Mouse (Mus musculus) right cerebral cortex, postnatal 25 days (tissue): ENCODE results near the gene Wdcp.
"Not testable (repeated sequence)": the region's sequence is repeated elsewhere in the genome, so short reads cannot be mapped to it uniquely, and the experiment has no call there.

ENCODE experiments used
- DNase-seq: peaks from one replicate; pipeline ENCODE4 v3.0.0; 2022

The Wdcp gene

GRCm38 (mm10) chr12:4842890-4843597 is at the start of gene Wdcp:
Wdcp (plus strand) TSS chr12:4843303.
- peak; percentile 88 for DNase-seq

- no peak for DNase-seq
Observed at GRCm38 (mm10) chr12:4793718-4794117, 49.4 kb upstream of the Wdcp start.

GRCm38 (mm10) chr12:4797471-4797870 is 45.6 kb upstream of the Wdcp start:
- DNase-seq: not testable (repeated sequence)

GRCm38 (mm10) chr12:4811036-4811435 is 32.1 kb upstream of the Wdcp start:
- no peak for DNase-seq

GRCm38 (mm10) chr12:4811705-4812104 is 31.4 kb upstream of the Wdcp start:
- no peak for DNase-seq

GRCm38 (mm10) chr12:4813636-4814035 is 29.5 kb upstream of the Wdcp start:
- DNase-seq: no peak

- no peak for DNase-seq
Observed at GRCm38 (mm10) chr12:4816680-4817360, 26.3 kb upstream of the Wdcp start.

- peak; percentile 96 for DNase-seq
Observed at GRCm38 (mm10) chr12:4817361-4818101, 25.6 kb upstream of the Wdcp start, which contains the start of gene Sf3b6. Sf3b6 (plus strand) TSS chr12:4817544.

GRCm38 (mm10) chr12:4827256-4827655 is 15.8 kb upstream of the Wdcp start:
- DNase-seq: no peak

GRCm38 (mm10) chr12:4836959-4837358 is 6.1 kb upstream of the Wdcp start:
- no peak for DNase-seq

GRCm38 (mm10) chr12:4840010-4840409 is 3.1 kb upstream of the Wdcp start:
- DNase-seq: no peak

- no peak for DNase-seq
Observed at GRCm38 (mm10) chr12:4840741-4841140, 2.4 kb upstream of the Wdcp start.

- DNase-seq: peak; percentile 51
Observed at GRCm38 (mm10) chr12:4841392-4841887, 1.7 kb upstream of the Wdcp start, which contains the start of gene Fkbp1b. Fkbp1b (minus strand) TSS chr12:4841591.

GRCm38 (mm10) chr12:4842456-4842855 is 647 bp upstream of the Wdcp start:
- DNase-seq: no peak

GRCm38 (mm10) chr12:4843741-4844140 is 638 bp downstream of the Wdcp start:
- no peak for DNase-seq

- DNase-seq: no peak
Observed at GRCm38 (mm10) chr12:4856160-4856559, 13.1 kb downstream of the Wdcp start.

GRCm38 (mm10) chr12:4856834-4857233 is 13.7 kb downstream of the Wdcp start:
- no peak for DNase-seq

GRCm38 (mm10) chr12:4859241-4859914 is 16.3 kb downstream of the Wdcp start:
- DNase-seq: no peak

GRCm38 (mm10) chr12:4862672-4863071 is 19.6 kb downstream of the Wdcp start:
- DNase-seq: no peak

- DNase-seq: no peak
Observed at GRCm38 (mm10) chr12:4863654-4864337, 20.7 kb downstream of the Wdcp start.

- peak; percentile 43 for DNase-seq
Observed at GRCm38 (mm10) chr12:4864338-4864690, 21.2 kb downstream of the Wdcp start.

GRCm38 (mm10) chr12:4868924-4869323 is 25.8 kb downstream of the Wdcp start:
- no peak for DNase-seq
